Mouse (Mus musculus): Measurements from ENCODE around the gene Nckap5. TPM values are rescaled to one million over a fixed set of nuclear protein-coding genes. Genes with fewer than 3 reads are reported as not detected.

Gene Nckap5
- polyA plus RNA-seq, 2 experiments from 2014 or later = 0.51 to 0.56 TPM

- ATAC-seq = no peak
Observed at GRCm38 (mm10) chr1:126547979-126548378, 282.6 kb downstream of the Nckap5 start.

GRCm38 (mm10) chr1:126544471-126544870 lies 286.1 kb downstream of the Nckap5 start:
- ATAC-seq = no peak

GRCm38 (mm10) chr1:126537223-126537757 lies 293.3 kb downstream of the Nckap5 start:
- no peak for ATAC-seq

GRCm38 (mm10) chr1:126535527-126535926 lies 295.1 kb downstream of the Nckap5 start:
- no peak for ATAC-seq

- no peak for ATAC-seq
Observed at GRCm38 (mm10) chr1:126534046-126534445, 296.6 kb downstream of the Nckap5 start.

GRCm38 (mm10) chr1:126528043-126528598 lies 302.5 kb downstream of the Nckap5 start:
- no peak for ATAC-seq

- ATAC-seq = no peak
Observed at GRCm38 (mm10) chr1:126518067-126518466, 312.5 kb downstream of the Nckap5 start.

GRCm38 (mm10) chr1:126517427-126517826 lies 313.2 kb downstream of the Nckap5 start:
- ATAC-seq = no peak

- ATAC-seq = no peak
Observed at GRCm38 (mm10) chr1:126515054-126515756, 315.4 kb downstream of the Nckap5 start.

- ATAC-seq = no peak
Observed at GRCm38 (mm10) chr1:126511835-126512445, 318.7 kb downstream of the Nckap5 start.

GRCm38 (mm10) chr1:126504717-126505116 lies 325.9 kb downstream of the Nckap5 start:
- no peak for ATAC-seq

- no peak for ATAC-seq
Observed at GRCm38 (mm10) chr1:126502741-126503140, 327.9 kb downstream of the Nckap5 start.

GRCm38 (mm10) chr1:126496722-126497121 lies 333.9 kb downstream of the Nckap5 start:
- ATAC-seq = no peak

- no peak for ATAC-seq
Observed at GRCm38 (mm10) chr1:126492206-126493071, 338.2 kb downstream of the Nckap5 start.

- no peak for ATAC-seq
Observed at GRCm38 (mm10) chr1:126491412-126491811, 339.2 kb downstream of the Nckap5 start.

GRCm38 (mm10) chr1:126490256-126490655 lies 340.3 kb downstream of the Nckap5 start:
- no peak for ATAC-seq

- ATAC-seq = no peak
Observed at GRCm38 (mm10) chr1:126484664-126485087, 345.9 kb downstream of the Nckap5 start.

GRCm38 (mm10) chr1:126483665-126484064 lies 346.9 kb downstream of the Nckap5 start:
- no peak for ATAC-seq

GRCm38 (mm10) chr1:126481459-126482228 lies 349.0 kb downstream of the Nckap5 start:
- ATAC-seq = no peak

GRCm38 (mm10) chr1:126473044-126473443 lies 357.6 kb downstream of the Nckap5 start:
- no peak for ATAC-seq

- no peak for ATAC-seq
Observed at GRCm38 (mm10) chr1:126471419-126471818, 359.2 kb downstream of the Nckap5 start.

GRCm38 (mm10) chr1:126470883-126471282 lies 359.7 kb downstream of the Nckap5 start:
- no peak for ATAC-seq

Data from activated CD4-positive, CD25-positive, alpha-beta regulatory T cell, adult 4 months (primary cell).